Comparison of ENCODE assay signal across 19 mouse cellular contexts in the genomic region with DNA sequence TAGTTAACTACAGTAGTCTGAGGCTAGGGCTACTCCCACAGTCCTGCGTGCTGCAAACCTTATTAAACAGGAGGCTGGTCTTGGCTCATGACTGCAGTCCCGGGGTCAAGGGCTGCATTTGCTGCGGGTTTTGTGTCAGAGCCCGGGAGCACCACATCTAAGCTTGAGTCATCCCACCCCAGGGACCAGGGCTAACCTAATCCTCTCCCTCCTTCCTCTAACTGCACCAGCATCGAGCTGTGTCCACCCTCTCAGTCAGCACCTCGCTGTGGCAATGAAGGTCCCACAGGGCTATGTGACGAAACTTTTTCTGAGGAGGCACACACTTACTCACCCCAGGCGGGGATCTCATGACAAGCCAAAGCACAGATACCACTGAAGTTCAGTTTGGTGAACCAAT. TPM values are rescaled to one million over a fixed set of nuclear protein-coding genes. Genes with fewer than 3 reads are reported as not detected.
DNase-seq lines count a peak whose midpoint lies in the region; ATAC-seq lines count a peak whose summit lies in the region.
"Had no signal": no experiment of that assay in that cellular context is flagged by ENCODE, and none has a peak within 500 bp of the region (broad histone marks: within the 10 kb centered on the region; RNA-seq: fewer than 3 reads in every experiment).

No protein-coding gene starts in this region.

- H3K4me2 ChIP-seq in midbrain, embryonic 11.5 days = no peak overlapping the region
- H3K4me2 ChIP-seq in midbrain, embryonic 16.5 days (ENCODE audit: low read length) = no peak overlapping the region
- H3K4me2 ChIP-seq: heart, embryonic 12.5 days; hindbrain, embryonic 14.5 days; kidney, embryonic 15.5 days; neural tube, embryonic 12.5 days had no signal

- no peaks in the 10 kb centered on the region for H3K4me1 ChIP-seq in midbrain, embryonic 11.5 days (ENCODE audit: control insufficient read depth, insufficient read depth, low read length)
- peaks cover 7% of the 10 kb centered on the region; the same call in 1 of the 2 replicates for H3K4me1 ChIP-seq in midbrain, embryonic 16.5 days (ENCODE audit: control insufficient read depth, insufficient read depth, low read length)
- peaks cover 11% of the 10 kb centered on the region for H3K4me1 ChIP-seq in hindbrain, embryonic 10.5 days (replicated peaks)
- H3K4me1 ChIP-seq: heart, embryonic 12.5 days had no signal

- no peak overlapping the region for H3K4me3 ChIP-seq in midbrain, embryonic 11.5 days (ENCODE audit: low read depth, low read length)
- H3K4me3 ChIP-seq in midbrain, embryonic 16.5 days (ENCODE audit: low read depth, low read length) = no peak overlapping the region
- no peak overlapping the region for H3K4me3 ChIP-seq in hindbrain, embryonic 10.5 days
- H3K4me3 ChIP-seq: forebrain, embryonic 10.5 days; heart, embryonic 12.5 days; kidney, embryonic 15.5 days; midbrain, embryonic 10.5 days; neural tube, embryonic 12.5 days had no signal

- no peaks in the 10 kb centered on the region for H3K36me3 ChIP-seq in midbrain, embryonic 11.5 days (ENCODE audit: control insufficient read depth, insufficient read depth, low read length)
- H3K36me3 ChIP-seq in midbrain, embryonic 16.5 days (ENCODE audit: control insufficient read depth, insufficient read depth, low read length) = no peaks in the 10 kb centered on the region
- no peaks in the 10 kb centered on the region for H3K36me3 ChIP-seq in hindbrain, embryonic 10.5 days
- H3K36me3 ChIP-seq: forebrain, embryonic 10.5 days; heart, embryonic 12.5 days; kidney, embryonic 15.5 days; midbrain, embryonic 10.5 days; neural tube, embryonic 12.5 days had no signal

- 77% methylated on average over 8 of the region's 8 CpGs for WGBS in midbrain, embryonic 11.5 days
- WGBS in midbrain, embryonic 16.5 days = 81% methylated on average over 8 of the region's 8 CpGs
- WGBS in hindbrain, embryonic 10.5 days = 88% methylated on average over 8 of the region's 8 CpGs

- no peaks in the 10 kb centered on the region for H3K9me3 ChIP-seq in midbrain, embryonic 11.5 days (ENCODE audit: control insufficient read depth, low read length)
- H3K9me3 ChIP-seq in midbrain, embryonic 16.5 days (replicated peaks; ENCODE audit: control insufficient read depth, low read length, poor library complexity, severe bottlenecking) = no peaks in the 10 kb centered on the region
- no peaks in the 10 kb centered on the region for H3K9me3 ChIP-seq in hindbrain, embryonic 10.5 days
- H3K9me3 ChIP-seq: forebrain, embryonic 10.5 days; heart, embryonic 12.5 days; kidney, embryonic 15.5 days; midbrain, embryonic 10.5 days; neural tube, embryonic 12.5 days had no signal

- no peak for ATAC-seq in midbrain, embryonic 11.5 days (ENCODE audit: low FRiP score)
- ATAC-seq in midbrain, embryonic 16.5 days = no peak
- ATAC-seq: forebrain, postnatal 0 days had no signal

- no peak overlapping the region for H3K27ac ChIP-seq in midbrain, embryonic 11.5 days (ENCODE audit: low read depth, low read length)
- H3K27ac ChIP-seq in midbrain, embryonic 16.5 days (ENCODE audit: low read length) = no peak overlapping the region
- no peak overlapping the region for H3K27ac ChIP-seq in hindbrain, embryonic 10.5 days
- H3K27ac ChIP-seq: forebrain, embryonic 10.5 days; hindbrain, embryonic 14.5 days; kidney, embryonic 15.5 days; macrophage; midbrain, embryonic 10.5 days; neural tube, embryonic 12.5 days had no signal

- no peaks in the 10 kb centered on the region for H3K27me3 ChIP-seq in midbrain, embryonic 11.5 days (ENCODE audit: control insufficient read depth, insufficient read depth, low read length)
- no peaks in the 10 kb centered on the region for H3K27me3 ChIP-seq in midbrain, embryonic 16.5 days (ENCODE audit: control insufficient read depth, insufficient read depth, low read depth, low read length)
- no peaks in the 10 kb centered on the region for H3K27me3 ChIP-seq in hindbrain, embryonic 10.5 days (ENCODE audit: insufficient read depth, poor library complexity, severe bottlenecking)
- H3K27me3 ChIP-seq: heart, embryonic 12.5 days; kidney, embryonic 15.5 days; neural tube, embryonic 12.5 days had no signal

- H3K9ac ChIP-seq in midbrain, embryonic 11.5 days (ENCODE audit: low read length) = no peak overlapping the region
- no peak overlapping the region for H3K9ac ChIP-seq in midbrain, embryonic 16.5 days (ENCODE audit: low read depth, low read length)
- H3K9ac ChIP-seq: forebrain, postnatal 0 days; heart, embryonic 12.5 days; hindbrain, embryonic 14.5 days; kidney, embryonic 15.5 days; neural tube, embryonic 12.5 days had no signal

- intact Hi-C loops in heart, postnatal 10 days (cut with DNase I) = no loop called here

- peak; percentile 92 for DNase-seq in heart, adult 11 months
- DNase-seq in heart, postnatal 10 days = no peak
- DNase-seq in midbrain, embryonic 11.5 days (ENCODE audit: low spot score, missing footprints) = peak; percentile 60
- peak; percentile 66 to 75 for DNase-seq in adrenal gland, postnatal 36 days
- no peak for DNase-seq in hindbrain, embryonic 10.5 days (ENCODE audit: low spot score)
- DNase-seq in left cerebral cortex, adult 9 months (ENCODE audit: low spot score in 2 of 2) = no peak
- DNase-seq: cerebellum, adult 2 months; cerebellum, postnatal 36 days; forebrain, postnatal 0 days; spleen, adult 18-20 months; thymus, postnatal 36 days had no signal

RNA-seq across cellular contexts. Expression of a gene that starts 22.1 kb away (rescaled TPM):
- total RNA-seq in heart, postnatal 10 days (2021) = 100 to 1,000 TPM; 187 to 225 TPM
- polyA plus RNA-seq in midbrain, embryonic 11.5 days (2014; fragmentation: Nextera tagmentation; extraction: Ambion mirVana) = 1.7 and 2.8 TPM in 2 replicates
- 31.8 and 55.0 TPM in 2 replicates for polyA plus RNA-seq in midbrain, embryonic 16.5 days (2015; fragmentation: Nextera tagmentation; extraction: Ambion mirVana)
- 100 to 1,000 TPM; 160 to 194 TPM for total RNA-seq in adrenal gland, postnatal 36 days (2021)
- 4.3 and 10.2 TPM in 2 replicates for polyA plus RNA-seq in hindbrain, embryonic 10.5 days (2016; fragmentation: Nextera tagmentation; extraction: Ambion mirVana)

Comparison
In these comparisons a context has a peak if more than half of its experiments do, and no peak if none do; other contexts are left out.
1. DNase-seq: peak in heart, adult 11 months (single experiment), midbrain, embryonic 11.5 days (single experiment) and adrenal gland, postnatal 36 days (2 of 2); none in heart, postnatal 10 days (0 of 2), hindbrain, embryonic 10.5 days (single experiment) and left cerebral cortex, adult 9 months (0 of 2).